In the genomic region with DNA sequence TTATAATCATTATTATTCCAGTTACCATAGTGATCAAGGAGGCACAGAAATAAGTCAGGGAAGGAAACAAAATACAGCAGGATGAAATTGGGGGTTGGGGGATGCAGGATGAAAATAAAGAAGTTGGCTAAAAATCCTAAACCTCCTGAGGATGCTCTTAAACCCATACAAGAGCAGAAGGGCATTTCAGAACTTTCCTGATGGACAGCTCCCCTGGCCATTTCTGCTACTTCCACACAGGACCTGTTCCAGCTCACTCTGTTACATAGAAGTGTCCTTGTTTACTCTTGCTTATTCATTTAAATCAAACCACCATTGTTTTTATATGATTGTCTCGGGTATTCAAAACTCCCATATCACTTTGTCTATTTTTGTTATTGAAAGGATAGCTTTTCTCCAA, we compare ENCODE assay signal across 10 mouse cellular contexts.
DNase-seq lines count a peak whose midpoint lies in the region; ATAC-seq and TF ChIP-seq lines count a peak whose summit lies in the region.
"Had no signal": no experiment of that assay in that cellular context is flagged by ENCODE, and none has a peak within 500 bp of the region (broad histone marks: within the 10 kb centered on the region; RNA-seq: fewer than 3 reads in every experiment).

No protein-coding gene starts in this region.

- H3K27me3 ChIP-seq in kidney, embryonic 15.5 days = peaks cover 13% of the 10 kb centered on the region
- no peaks in the 10 kb centered on the region for H3K27me3 ChIP-seq in hindbrain, postnatal 0 days (ENCODE audit: insufficient read depth, low read length)

- no peak overlapping the region for H3K9ac ChIP-seq in kidney, embryonic 15.5 days
- no peak overlapping the region for H3K9ac ChIP-seq in hindbrain, postnatal 0 days (replicated peaks; ENCODE audit: low read length)
- H3K9ac ChIP-seq: limb, embryonic 15.5 days; neural tube, embryonic 13.5 days had no signal

- H3K27ac ChIP-seq in kidney, embryonic 15.5 days = no peak overlapping the region
- H3K27ac ChIP-seq in hindbrain, postnatal 0 days = no peak overlapping the region
- no peak overlapping the region for H3K27ac ChIP-seq in layer of hippocampus, adult 2 months
- H3K27ac ChIP-seq: limb, embryonic 15.5 days; neural tube, embryonic 13.5 days had no signal

- no peak for TF ChIP-seq CTCF in hindbrain, postnatal 0 days (IDR thresholded peaks at IDR 0.05; ENCODE audit: low read depth)
- no peak for TF ChIP-seq CTCF in layer of hippocampus, adult 2 months (conservative IDR thresholded peaks at IDR 0.05)

- peaks cover 3% of the 10 kb centered on the region; the same call in 1 of the 2 replicates for H3K4me1 ChIP-seq in kidney, embryonic 15.5 days
- no peaks in the 10 kb centered on the region for H3K4me1 ChIP-seq in hindbrain, postnatal 0 days (ENCODE audit: insufficient read depth, low read length)
- H3K4me1 ChIP-seq: limb, embryonic 15.5 days had no signal

- no peak overlapping the region for H3K4me3 ChIP-seq in kidney, embryonic 15.5 days (replicated peaks)
- H3K4me3 ChIP-seq in hindbrain, postnatal 0 days (ENCODE audit: low read length) = no peak overlapping the region
- no peak overlapping the region for H3K4me3 ChIP-seq in layer of hippocampus, adult 2 months
- H3K4me3 ChIP-seq: limb, embryonic 15.5 days; neural tube, embryonic 13.5 days had no signal

- ATAC-seq in kidney, embryonic 15.5 days (replicated peaks; ENCODE audit: low FRiP score) = no peak
- no peak for ATAC-seq in hindbrain, postnatal 0 days
- no peak for ATAC-seq in inflammation-experienced regulatory T-cells, adult 6 months

- 16% methylated on average over 1 of the region's 1 CpGs for WGBS in kidney, embryonic 15.5 days
- WGBS in hindbrain, postnatal 0 days = 35% methylated on average over 1 of the region's 1 CpGs

- no peak overlapping the region for H3K4me2 ChIP-seq in kidney, embryonic 15.5 days
- no peak overlapping the region for H3K4me2 ChIP-seq in hindbrain, postnatal 0 days (ENCODE audit: low read depth, low read length)
- H3K4me2 ChIP-seq: limb, embryonic 15.5 days; neural tube, embryonic 13.5 days had no signal

- peak; percentile 9 for DNase-seq in kidney, adult 18-20 months
- DNase-seq in 416B (ENCODE audit: low read depth) (peak; percentile 30), ZHBTc4 (ENCODE audit: low read depth, low spot score) (peak; percentile 57)
- DNase-seq in hindbrain, postnatal 0 days (ENCODE audit: low spot score) = peak; percentile 27
- DNase-seq in T-cell, adult 2 months (ENCODE audit: low spot score) = no peak
- no peak for DNase-seq in layer of hippocampus, adult 2 months (ENCODE audit: low spot score in 2 of 2)

- no peaks in the 10 kb centered on the region for H3K36me3 ChIP-seq in kidney, embryonic 15.5 days
- H3K36me3 ChIP-seq in hindbrain, postnatal 0 days (ENCODE audit: insufficient read depth, low read length) = no peaks in the 10 kb centered on the region
- H3K36me3 ChIP-seq: limb, embryonic 15.5 days; neural tube, embryonic 13.5 days had no signal

- no peaks in the 10 kb centered on the region for H3K9me3 ChIP-seq in kidney, embryonic 15.5 days (replicated peaks)
- H3K9me3 ChIP-seq in hindbrain, postnatal 0 days (ENCODE audit: low read length) = no peaks in the 10 kb centered on the region
- H3K9me3 ChIP-seq: limb, embryonic 15.5 days; neural tube, embryonic 13.5 days had no signal

Comparison
In these comparisons a context has a peak if more than half of its experiments do, and no peak if none do; other contexts are left out.
1. DNase-seq: peak in kidney, adult 18-20 months (single experiment), 416B (single experiment), ZHBTc4 (single experiment) and hindbrain, postnatal 0 days (single experiment); none in T-cell, adult 2 months (single experiment) and layer of hippocampus, adult 2 months (0 of 2).